In genomic region chr16:44558471-44559329, GRCm38 (mm10) we compare ENCODE assay signal across 8 mouse cellular contexts. TPM values are rescaled to one million over a fixed set of nuclear protein-coding genes. Genes with fewer than 3 reads are reported as not detected.
DNase-seq lines count a peak whose midpoint lies in the region; ATAC-seq lines count a peak whose summit lies in the region.

Gene Boc (minus strand): TSS chr16:44558897.

- peaks cover 43% of the 10 kb centered on the region for H3K4me1 ChIP-seq in hindbrain, embryonic 13.5 days (replicated peaks)

- WGBS in hindbrain, embryonic 13.5 days = under 1% methylated on average over 42 of the region's 46 CpGs

- peak within 1 kb of the TSS; percentile 95 for H3K4me2 ChIP-seq in hindbrain, embryonic 13.5 days

- peak within 1 kb of the TSS; percentile 90 for H3K27ac ChIP-seq in hindbrain, embryonic 13.5 days

- H3K4me3 ChIP-seq in hindbrain, embryonic 13.5 days = peak within 1 kb of the TSS; percentile 80

- peak within 1 kb of the TSS; percentile 92 for H3K9ac ChIP-seq in hindbrain, embryonic 13.5 days

- DNase-seq in WW6 (ENCODE audit: low read depth, low spot score) = peak; percentile 28
- DNase-seq in cerebellum, postnatal 14 days = peak; percentile 81 to 87
- DNase-seq in gastrocnemius, adult 18-20 months (ENCODE audit: low spot score) = peak; percentile 76
- DNase-seq in left cerebral cortex, adult 11 months (ENCODE audit: low spot score) = peak; percentile 12
- peak; percentile 75 for DNase-seq in lung, postnatal 25 days (ENCODE audit: low spot score)
- DNase-seq in ovary, postnatal 36 days (ENCODE audit: low spot score) = peak; percentile 75
- peak; percentile 73 to 74 for DNase-seq in urinary bladder, postnatal 4 days (ENCODE audit: low spot score in 2 of 2)

- peak; percentile 72 for ATAC-seq in hindbrain, embryonic 13.5 days (ENCODE audit: low FRiP score)

- H3K36me3 ChIP-seq in hindbrain, embryonic 13.5 days = no peaks in the 10 kb centered on the region

- H3K9me3 ChIP-seq in hindbrain, embryonic 13.5 days = no peaks in the 10 kb centered on the region

- H3K27me3 ChIP-seq in hindbrain, embryonic 13.5 days = no peaks in the 10 kb centered on the region

RNA-seq across cellular contexts. Expression of gene Boc, which starts in this region (rescaled TPM):
- 1 to 10 TPM; 2.5 to 4.8 TPM for total RNA-seq in gastrocnemius, adult 18-20 months (2021)
- 14.0 and 17.2 TPM in 2 replicates for polyA plus RNA-seq in hindbrain, embryonic 13.5 days (2015; fragmentation: Nextera tagmentation; extraction: Ambion mirVana)

Comparison
In these comparisons a context has a peak if more than half of its experiments do, and no peak if none do; other contexts are left out.
1. Peak in every context shown above with its lines: DNase-seq, ATAC-seq, H3K4me3 ChIP-seq and H3K27ac ChIP-seq.
2. DNase-seq: peak in every context shown above with its lines; median percentile 84 in cerebellum, postnatal 14 days; 76 in gastrocnemius, adult 18-20 months; 75 in lung, postnatal 25 days; 75 in ovary, postnatal 36 days; 74 in urinary bladder, postnatal 4 days; 28 in WW6; 12 in left cerebral cortex, adult 11 months.